Mouse (Mus musculus) forebrain, embryonic 12.5 days (tissue): ENCODE results near the gene Hmg20a. TPM values are rescaled to one million over a fixed set of nuclear protein-coding genes. Genes with fewer than 3 reads are reported as not detected.

ENCODE experiments used
- ATAC-seq: fragments of 200-750 bp; cut with Nextera tagmentation; 2 replicates; pipeline ENCODE4 v1.8.0; 2017; ENCODE audit warnings: moderate TSS enrichment; ENCODE audit not compliant: low FRiP score
- H3K27ac ChIP-seq: fragments of 300-500 bp; sonication (generic); 2 replicates; pipeline ENCODE4 v1.5.1; 2016; ENCODE audit warnings: mild to moderate bottlenecking
- H3K27me3 ChIP-seq: fragments of 300-500 bp; sonication (generic); 2 replicates; pipeline ENCODE4 v1.6.1; 2016; ENCODE audit warnings: mild to moderate bottlenecking
- H3K36me3 ChIP-seq: fragments of 300-500 bp; sonication (generic); replicated peaks from 2 replicates; pipeline ENCODE4 v1.6.1; 2016; ENCODE audit warnings: mild to moderate bottlenecking
- H3K4me1 ChIP-seq: fragments of 300-500 bp; sonication (generic); 2 replicates; pipeline ENCODE4 v1.6.1; 2016
- H3K4me2 ChIP-seq: fragments of 300-500 bp; sonication (generic); 2 replicates; pipeline ENCODE4 v1.6.1; 2016; ENCODE audit warnings: mild to moderate bottlenecking, moderate library complexity
- H3K4me3 ChIP-seq: fragments of 300-500 bp; sonication (generic); replicated peaks from 2 replicates; pipeline ENCODE4 v1.5.1; 2016; ENCODE audit warnings: mild to moderate bottlenecking
- H3K9ac ChIP-seq: fragments of 300-500 bp; sonication (generic); 2 replicates; pipeline ENCODE4 v1.6.1; 2016; ENCODE audit warnings: mild to moderate bottlenecking
- H3K9me3 ChIP-seq: fragments of 300-500 bp; sonication (generic); 2 replicates; pipeline ENCODE4 v1.6.1; 2016
- WGBS: fragments of 180-500 bp; shearing (Covaris S2); methylation state at CpG from one replicate; pipeline ENCODE4 v1.1.7; 2016; 5-methylcytosine and 5-hydroxymethylcytosine counted together
- polyA plus RNA-seq: library from polyadenylated mRNA; unstranded; fragments of >200 nt; fragmentation: Nextera tagmentation; extraction: Ambion mirVana; gene quantifications from 2 replicates; pipeline ENCODE4 v1.2.1, GENCODE M21; 2016

Hmg20a gene
- polyA plus RNA-seq, 1 experiment from 2014 or later = 74.0 TPM

DNA sequence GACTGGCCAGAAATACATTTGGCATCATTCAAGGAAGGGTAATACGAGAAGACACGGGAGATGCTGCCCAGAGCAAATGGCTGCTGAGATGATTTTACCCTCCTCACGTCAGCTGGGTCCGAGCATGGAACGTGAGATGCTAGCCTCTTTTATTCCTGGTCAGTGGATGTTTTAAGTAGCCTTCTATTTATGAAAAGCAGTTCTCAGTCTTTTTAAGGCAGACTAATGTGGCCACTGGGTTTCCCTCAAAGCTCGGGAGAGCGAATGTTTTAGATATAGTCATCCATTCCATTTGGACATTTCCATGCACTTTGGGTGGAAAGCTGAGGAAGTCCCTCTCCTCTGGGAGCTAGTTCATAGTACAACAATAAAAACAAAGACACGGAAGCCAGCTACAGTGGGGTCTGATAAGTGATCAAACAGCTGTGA lies 84.1 kb downstream of the Hmg20a start:
- no peak for ATAC-seq
- Histone ChIP-seq H3K9ac (no peak overlapping the region), H3K4me2 (no peak overlapping the region), H3K9me3 (no peaks in the 10 kb centered on the region), H3K4me1 (peaks cover 48% of the 10 kb centered on the region), H3K36me3 (no peaks in the 10 kb centered on the region), H3K27me3 (peaks cover 4% of the 10 kb centered on the region; the same call in 1 of the 2 replicates), H3K27ac (no peak overlapping the region), H3K4me3 (no peak overlapping the region)
- WGBS = 49% methylated on average over 8 of the region's 8 CpGs

DNA sequence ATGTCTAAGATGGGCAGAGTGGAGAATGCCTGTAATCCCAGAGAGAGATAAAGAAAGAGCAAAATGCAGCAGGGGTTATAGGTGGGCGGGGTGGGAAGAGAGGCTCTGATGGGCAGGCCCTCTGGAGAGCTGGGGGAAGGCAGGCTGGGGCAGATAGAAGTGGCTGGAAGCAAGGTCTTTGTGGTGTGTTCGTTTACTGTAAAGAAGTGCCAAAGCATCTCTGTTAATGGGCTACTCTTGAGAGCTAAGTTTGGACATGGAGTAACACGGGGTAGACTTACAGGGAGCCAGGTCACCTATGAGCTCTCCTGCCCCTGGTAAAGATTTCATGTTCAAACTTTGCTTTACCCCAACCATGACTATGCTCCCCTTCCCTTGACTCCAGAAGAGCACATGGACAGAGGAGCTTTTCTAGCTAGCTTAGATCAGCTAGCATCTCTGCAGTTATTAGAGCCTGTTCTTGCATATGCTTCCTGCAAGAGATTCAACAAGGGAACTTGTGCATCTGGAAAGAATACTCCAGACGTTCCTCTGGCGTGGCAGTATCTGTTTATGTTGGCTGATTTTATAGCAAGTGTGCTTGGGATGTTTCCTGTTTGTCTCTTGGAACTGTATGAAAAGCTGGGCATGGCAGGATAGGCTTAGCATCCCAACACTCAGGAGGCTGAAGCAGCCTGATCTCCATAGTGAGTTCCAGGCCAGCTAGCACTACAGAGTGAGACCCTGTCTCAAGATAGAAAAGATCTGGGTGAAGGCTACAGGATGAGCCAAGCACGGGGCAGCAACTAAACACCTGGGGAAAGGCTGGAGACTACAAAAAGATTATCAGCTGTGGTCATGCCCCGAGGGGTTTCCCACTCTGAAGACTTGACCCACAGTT lies 85.5 kb downstream of the Hmg20a start:
- Histone ChIP-seq H3K4me2 (no peak overlapping the region), H3K9me3 (no peaks in the 10 kb centered on the region), H3K36me3 (no peaks in the 10 kb centered on the region), H3K4me1 (peaks cover 50% of the 10 kb centered on the region), H3K27me3 (peaks cover 8% of the 10 kb centered on the region; the same call in 1 of the 2 replicates), H3K27ac (0 out of 2 replicates have a peak overlapping the region, but pooled peaks have one; percentile 25), H3K4me3 (no peak overlapping the region), H3K9ac (no peak overlapping the region)
- ATAC-seq = no peak
- WGBS = 76% methylated on average over 7 of the region's 7 CpGs

DNA sequence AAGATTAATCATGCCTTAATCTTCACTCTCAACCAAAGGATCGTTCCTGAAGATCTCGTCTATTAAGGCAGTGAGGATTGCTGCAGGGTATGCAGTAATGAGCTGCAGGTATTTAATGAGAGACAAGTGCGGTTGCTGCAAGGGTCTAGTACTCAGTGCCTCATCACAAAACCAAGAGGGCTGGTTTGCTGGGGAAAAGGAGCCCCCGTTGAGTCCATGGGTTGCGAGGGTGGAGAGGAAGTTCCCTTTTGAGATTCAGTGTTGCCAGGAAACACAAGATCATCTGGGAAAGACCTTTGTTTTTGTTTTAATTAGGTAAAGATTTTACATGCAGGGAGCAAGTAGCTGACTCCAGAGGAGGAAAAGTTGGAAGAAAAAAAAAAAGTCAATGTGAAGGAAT lies 86.1 kb downstream of the Hmg20a start:
- peaks cover 50% of the 10 kb centered on the region for H3K4me1 ChIP-seq
- H3K4me3 ChIP-seq = no peak overlapping the region
- no peaks in the 10 kb centered on the region for H3K36me3 ChIP-seq
- H3K27me3 ChIP-seq = peaks cover 8% of the 10 kb centered on the region
- no peak overlapping the region for H3K4me2 ChIP-seq
- no peak overlapping the region for H3K9ac ChIP-seq
- ATAC-seq = no peak
- 43% methylated on average over 5 of the region's 5 CpGs for WGBS
- H3K27ac ChIP-seq = 0 out of 2 replicates have a peak overlapping the region, but pooled peaks have one; percentile 25
- H3K9me3 ChIP-seq = no peaks in the 10 kb centered on the region

DNA sequence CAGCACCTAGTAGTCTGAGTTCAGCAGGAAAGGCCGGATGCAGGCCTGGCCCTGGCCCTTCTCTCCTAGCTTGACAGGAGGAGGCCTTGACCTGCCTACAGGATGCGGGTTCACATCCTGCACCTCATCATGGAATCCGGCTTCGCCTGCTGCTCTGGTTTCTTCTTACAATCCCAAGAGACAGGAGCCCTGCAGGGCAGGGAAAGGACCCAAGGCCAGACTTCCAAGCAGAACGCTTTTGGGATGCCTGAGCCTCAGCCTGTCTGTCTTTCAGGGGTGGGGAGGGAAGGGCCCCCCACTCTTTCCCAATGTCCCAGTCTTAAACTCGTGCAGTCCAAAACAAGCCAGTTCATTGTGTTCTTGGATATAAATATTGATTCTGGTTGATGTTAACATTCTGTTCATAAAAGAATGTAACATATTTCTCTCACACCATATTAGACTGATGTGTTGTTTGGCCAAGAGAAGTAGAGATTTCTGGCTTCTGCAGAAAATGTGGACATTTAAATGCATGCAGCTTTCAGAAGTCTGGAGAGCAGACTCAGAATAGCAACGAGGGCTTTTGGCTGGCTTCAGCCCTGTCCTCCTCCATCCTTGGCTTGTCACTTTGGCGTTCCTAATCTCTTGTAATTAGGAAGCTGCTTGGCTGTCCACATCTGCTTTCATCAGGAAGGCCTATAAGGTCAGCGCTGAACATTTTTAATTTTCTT lies 86.8 kb downstream of the Hmg20a start:
- H3K4me2 ChIP-seq = peak overlapping the region; percentile 79

DNA sequence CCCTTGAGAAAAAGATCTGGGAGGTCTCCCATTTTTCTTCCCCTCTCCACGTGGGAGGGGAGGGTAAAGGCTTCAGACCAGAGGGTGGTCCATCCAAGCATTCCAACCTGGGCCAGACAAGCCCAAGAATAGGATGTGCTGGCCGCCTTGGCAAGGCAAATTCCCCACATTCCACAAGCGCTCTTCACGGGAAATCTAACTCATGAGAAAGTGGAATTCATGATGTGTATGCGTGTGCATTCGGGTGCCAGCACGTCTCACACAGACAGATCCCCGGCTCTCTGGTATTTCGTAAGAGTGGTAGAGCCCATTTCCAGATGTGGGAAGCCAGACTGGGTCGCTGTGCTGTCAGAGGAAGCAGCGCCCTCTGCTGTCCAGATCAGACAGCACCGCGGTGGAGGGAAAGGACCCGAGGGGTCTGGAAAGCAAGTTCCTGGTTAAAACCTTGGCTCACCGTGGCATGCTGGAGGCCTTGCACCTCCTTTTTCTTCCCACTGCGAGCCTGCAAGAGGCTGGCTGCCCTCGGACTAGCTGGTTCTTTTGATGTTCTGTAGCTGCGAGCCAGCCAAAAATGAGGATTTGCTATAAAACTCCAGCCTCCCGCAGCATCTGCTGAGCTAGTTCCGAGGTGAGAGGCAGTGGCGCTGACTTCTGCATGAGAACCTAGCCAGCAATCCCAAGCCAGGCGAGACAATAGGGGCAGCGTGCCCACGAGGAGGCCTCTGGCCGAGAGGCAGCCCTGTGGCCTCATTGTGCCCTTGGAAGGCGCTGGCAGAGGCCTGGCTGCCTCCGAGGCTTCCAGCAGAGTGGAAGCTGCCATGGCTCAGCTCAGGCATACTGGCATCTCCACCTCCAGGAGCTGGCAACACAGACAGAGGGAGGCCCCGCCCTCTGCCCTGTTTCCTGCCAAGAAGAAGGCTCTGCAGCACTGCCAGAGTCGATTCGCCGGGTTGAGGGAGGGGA lies 87.7 kb downstream of the Hmg20a start:
- Histone ChIP-seq H3K36me3 (no peaks in the 10 kb centered on the region), H3K27ac (peak overlapping the region; percentile 94), H3K9me3 (no peaks in the 10 kb centered on the region), H3K4me1 (peaks cover 49% of the 10 kb centered on the region), H3K4me3 (peak overlapping the region; percentile 42), H3K9ac (peak overlapping the region; percentile 60), H3K27me3 (peaks cover 8% of the 10 kb centered on the region), H3K4me2 (peak overlapping the region; percentile 79)
- ATAC-seq = peak; percentile 85
- WGBS = under 1% methylated on average over 31 of the region's 31 CpGs

More for the DNA sequence above, 86.8 kb downstream of the Hmg20a start:
- ATAC-seq = no peak
- peaks cover 50% of the 10 kb centered on the region for H3K4me1 ChIP-seq
- H3K9ac ChIP-seq = no peak overlapping the region
- no peak overlapping the region for H3K4me3 ChIP-seq
- H3K36me3 ChIP-seq = no peaks in the 10 kb centered on the region
- H3K27me3 ChIP-seq = peaks cover 8% of the 10 kb centered on the region
- no peaks in the 10 kb centered on the region for H3K9me3 ChIP-seq
- 62% methylated on average over 9 of the region's 9 CpGs for WGBS
- 0 out of 2 replicates have a peak overlapping the region, but pooled peaks have one; percentile 94 for H3K27ac ChIP-seq

DNA sequence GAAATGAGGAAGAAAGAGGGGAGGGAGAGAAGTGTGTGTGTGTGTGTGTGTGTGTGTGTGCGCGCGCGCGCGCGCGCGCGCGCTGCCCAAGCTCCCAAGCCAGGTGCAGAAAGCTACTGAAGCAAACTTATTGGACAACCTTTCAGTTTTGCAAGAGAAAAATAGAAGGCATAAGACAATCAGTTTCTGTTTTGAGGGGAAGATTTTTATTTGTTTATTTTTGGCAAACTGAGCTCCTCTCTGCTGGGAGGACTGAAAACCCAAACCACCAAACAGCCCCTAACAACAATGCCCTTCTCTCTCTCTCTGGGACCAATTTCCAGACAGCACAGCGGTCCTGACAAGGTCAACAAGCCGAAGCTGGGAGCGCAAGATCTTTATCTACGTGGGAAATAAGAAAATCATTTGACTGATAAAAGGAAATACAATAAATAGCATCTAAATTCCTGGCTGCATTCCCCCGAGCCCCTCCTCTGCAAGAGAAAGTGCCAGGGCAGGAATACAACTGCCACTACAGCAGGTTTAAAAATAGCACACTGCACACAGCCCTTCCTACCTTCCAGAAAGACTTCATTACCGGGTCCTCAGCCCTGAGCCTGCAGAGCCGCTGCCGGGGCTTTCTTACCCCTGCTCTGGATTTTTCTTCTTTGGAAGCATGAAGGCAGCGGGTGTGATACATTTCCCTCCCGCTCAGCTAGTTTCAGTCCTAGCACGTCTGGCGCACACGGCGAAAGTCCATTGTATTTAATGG lies 88.7 kb downstream of the Hmg20a start:
- Histone ChIP-seq H3K4me2 (peak overlapping the region; percentile 79), H3K4me1 (peaks cover 39% of the 10 kb centered on the region), H3K4me3 (peak overlapping the region; percentile 42), H3K36me3 (no peaks in the 10 kb centered on the region), H3K27ac (peak overlapping the region; percentile 94), H3K9ac (peak overlapping the region; percentile 60), H3K9me3 (no peaks in the 10 kb centered on the region), H3K27me3 (peaks cover 8% of the 10 kb centered on the region)
- no peak for ATAC-seq
- WGBS = 11% methylated on average over 24 of the region's 25 CpGs

DNA sequence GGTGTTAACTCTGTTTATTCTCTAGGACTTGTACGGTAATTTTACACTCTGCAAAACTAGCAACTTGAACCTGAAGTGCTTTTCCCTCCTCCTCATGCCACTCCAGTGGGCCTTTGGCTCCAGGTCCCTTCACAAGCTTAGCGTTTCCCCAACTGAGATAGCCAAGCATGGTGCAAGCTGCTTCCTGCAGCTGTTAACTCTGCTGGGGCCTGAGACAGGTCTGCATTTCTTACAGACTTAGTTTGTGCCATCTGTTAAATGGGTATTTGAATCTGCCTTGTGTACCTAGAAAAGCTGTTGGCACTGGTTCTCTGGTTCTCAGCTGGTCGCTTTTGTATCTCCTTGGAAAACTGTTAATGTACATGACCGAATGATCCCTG lies 89.3 kb downstream of the Hmg20a start:
- peak overlapping the region; percentile 42 for H3K4me3 ChIP-seq
- peaks cover 8% of the 10 kb centered on the region for H3K27me3 ChIP-seq
- WGBS = 58% methylated on average over 4 of the region's 4 CpGs
- peak overlapping the region; percentile 79 for H3K4me2 ChIP-seq
- no peak for ATAC-seq
- H3K9me3 ChIP-seq = no peaks in the 10 kb centered on the region
- H3K4me1 ChIP-seq = peaks cover 33% of the 10 kb centered on the region
- H3K36me3 ChIP-seq = no peaks in the 10 kb centered on the region
- peak overlapping the region; percentile 94 for H3K27ac ChIP-seq
- 0 out of 2 replicates have a peak overlapping the region, but pooled peaks have one; percentile 60 for H3K9ac ChIP-seq

DNA sequence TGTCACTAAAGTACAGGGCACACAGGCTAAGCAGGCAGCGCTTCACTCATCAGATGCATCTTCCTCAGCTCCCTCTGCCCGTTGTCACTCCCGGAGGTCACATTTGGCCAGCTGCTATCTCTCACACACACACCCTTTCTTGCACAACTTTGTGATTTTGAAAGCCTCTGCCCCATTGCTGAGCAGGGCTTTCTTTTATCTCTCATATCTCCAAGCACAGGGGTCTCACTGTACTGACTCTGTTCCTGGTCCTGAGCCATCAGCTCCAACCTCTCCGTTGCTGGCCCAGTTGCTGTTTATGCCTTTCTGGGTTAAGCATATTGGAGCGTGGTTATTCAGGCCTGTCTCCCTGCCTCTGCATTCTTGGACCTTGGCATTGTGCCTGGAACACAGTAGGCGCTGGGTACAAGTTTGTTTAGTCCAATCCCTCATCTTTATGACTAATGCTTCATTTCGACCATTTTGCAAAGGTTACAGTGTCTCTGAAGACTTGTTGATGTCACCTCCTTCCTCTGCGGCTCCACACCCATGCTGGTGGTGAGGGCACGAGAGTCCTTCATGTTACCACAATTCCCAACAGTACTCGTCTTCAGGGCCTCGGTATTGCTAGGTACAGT lies 90.5 kb downstream of the Hmg20a start:
- H3K27me3 ChIP-seq = peaks cover 8% of the 10 kb centered on the region
- no peak overlapping the region for H3K4me3 ChIP-seq
- H3K9me3 ChIP-seq = no peaks in the 10 kb centered on the region
- ATAC-seq = no peak
- 82% methylated on average over 11 of the region's 11 CpGs for WGBS
- H3K9ac ChIP-seq = no peak overlapping the region
- no peak overlapping the region for H3K4me2 ChIP-seq
- H3K27ac ChIP-seq = no peak overlapping the region
- no peaks in the 10 kb centered on the region for H3K36me3 ChIP-seq
- H3K4me1 ChIP-seq = peaks cover 31% of the 10 kb centered on the region

DNA sequence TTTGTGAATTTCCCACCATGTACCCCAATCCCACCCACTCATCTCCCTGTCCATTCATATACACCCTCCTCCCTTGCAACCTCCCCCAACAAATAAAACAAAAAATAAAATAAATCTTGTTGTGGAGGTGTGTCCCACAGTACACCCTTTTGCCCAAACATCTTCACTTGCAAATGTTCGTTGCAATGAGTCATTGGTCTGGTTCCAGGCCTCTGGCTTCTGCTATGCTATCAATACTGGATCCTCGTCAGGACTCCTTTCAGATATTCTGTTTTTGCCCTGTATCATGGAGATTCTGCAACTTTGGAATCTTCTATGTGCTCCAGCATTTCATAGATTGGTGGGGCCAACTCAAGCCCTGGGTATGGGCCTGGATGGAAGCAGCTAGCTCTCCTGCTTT lies 91.9 kb downstream of the Hmg20a start:
- peaks cover 4% of the 10 kb centered on the region; the same call in 1 of the 2 replicates for H3K27me3 ChIP-seq
- no peak overlapping the region for H3K4me3 ChIP-seq
- H3K9me3 ChIP-seq = no peaks in the 10 kb centered on the region
- no peak overlapping the region for H3K4me2 ChIP-seq
- WGBS = 78% methylated on average over 2 of the region's 2 CpGs
- peaks cover 24% of the 10 kb centered on the region for H3K4me1 ChIP-seq
- H3K27ac ChIP-seq = no peak overlapping the region
- H3K9ac ChIP-seq = no peak overlapping the region
- no peak for ATAC-seq
- H3K36me3 ChIP-seq = no peaks in the 10 kb centered on the region

DNA sequence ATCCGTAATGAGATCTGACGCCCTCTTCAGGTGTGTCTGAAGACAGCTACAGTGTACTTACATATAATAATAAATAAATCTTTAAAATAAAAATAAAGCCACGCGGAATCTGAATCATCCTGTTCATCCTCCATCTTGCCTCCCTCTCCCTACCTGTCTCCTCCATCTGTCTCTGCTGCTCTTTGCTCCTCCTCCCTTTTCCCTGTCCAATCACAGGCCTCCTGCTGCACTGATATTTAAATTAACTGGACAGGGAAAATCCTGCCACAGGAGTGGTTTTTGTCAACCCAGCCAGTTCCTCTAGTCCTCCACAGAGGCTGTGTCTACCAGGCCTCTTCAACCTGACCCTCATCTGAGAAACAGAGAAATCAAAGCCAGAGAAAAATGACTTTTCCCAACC lies 94.1 kb downstream of the Hmg20a start:
- no peaks in the 10 kb centered on the region for H3K36me3 ChIP-seq
- H3K4me1 ChIP-seq = peaks cover 11% of the 10 kb centered on the region
- H3K4me2 ChIP-seq = no peak overlapping the region
- H3K27me3 ChIP-seq = peaks cover 4% of the 10 kb centered on the region; the same call in 1 of the 2 replicates
- H3K9me3 ChIP-seq = no peaks in the 10 kb centered on the region
- no peak overlapping the region for H3K27ac ChIP-seq
- WGBS = 82% methylated on average over 4 of the region's 4 CpGs
- no peak for ATAC-seq
- H3K9ac ChIP-seq = no peak overlapping the region
- H3K4me3 ChIP-seq = no peak overlapping the region

DNA sequence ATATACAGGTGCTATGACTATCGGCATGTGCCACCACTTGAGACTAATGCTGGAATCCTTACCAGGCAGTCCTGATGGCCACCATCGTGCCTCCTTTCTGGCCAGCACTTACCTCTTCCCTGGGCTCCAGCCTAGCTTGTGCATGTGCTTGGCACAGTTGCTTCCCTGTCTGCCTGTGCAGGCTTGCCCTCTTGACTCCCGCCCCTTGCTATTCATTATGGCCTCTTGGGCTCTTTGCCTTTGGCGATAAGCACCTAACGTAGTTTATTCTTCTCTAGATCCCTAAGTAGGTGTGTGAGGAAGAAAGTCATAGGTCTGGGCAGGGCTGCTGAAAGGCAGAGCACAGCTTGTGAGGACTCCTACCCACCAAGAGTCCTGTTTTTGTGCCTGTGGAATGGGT lies 96.7 kb downstream of the Hmg20a start:
- Histone ChIP-seq H3K9ac (no peak overlapping the region), H3K4me1 (peaks cover 7% of the 10 kb centered on the region), H3K4me3 (no peak overlapping the region), H3K4me2 (no peak overlapping the region), H3K36me3 (no peaks in the 10 kb centered on the region), H3K9me3 (no peaks in the 10 kb centered on the region), H3K27me3 (no peaks in the 10 kb centered on the region), H3K27ac (no peak overlapping the region)
- no peak for ATAC-seq
- 79% methylated on average over 5 of the region's 5 CpGs for WGBS
